Mouse (Mus musculus) liver, embryonic 11.5 days (tissue): ENCODE measurements around the gene Rccd1. TPM values are rescaled to one million over a fixed set of nuclear protein-coding genes. Genes with fewer than 3 reads are reported as not detected.

Source experiments
- ATAC-seq: fragments of 200-750 bp; cut with Nextera tagmentation; replicated peaks from 2 replicates; pipeline ENCODE4 v1.8.0; 2017; ENCODE audit warnings: moderate number of reproducible peaks, mild to moderate bottlenecking, moderate TSS enrichment, moderate library complexity; ENCODE audit not compliant: low FRiP score
- DNase-seq: peaks from one replicate; pipeline ENCODE4 v3.0.0-alpha.2; 2017; ENCODE audit warnings: low spot score
- H3K27ac ChIP-seq: fragments of 300-500 bp; sonication (generic); 2 replicates; pipeline ENCODE4 v1.5.1; 2014; ENCODE audit warnings: mild to moderate bottlenecking, low read depth, low read length, control low read depth
- H3K27me3 ChIP-seq: fragments of 300-500 bp; sonication (generic); replicated peaks from 2 replicates; pipeline ENCODE4 v1.6.1; 2014; ENCODE audit warnings: low read length, mixed read lengths; ENCODE audit not compliant: control insufficient read depth, insufficient read depth
- H3K36me3 ChIP-seq: fragments of 300-500 bp; sonication (generic); 2 replicates; pipeline ENCODE4 v1.6.1; 2014; ENCODE audit warnings: mild to moderate bottlenecking, low read length, moderate library complexity, mixed read lengths; ENCODE audit not compliant: control insufficient read depth, insufficient read depth
- H3K4me1 ChIP-seq: fragments of 300-500 bp; sonication (generic); replicated peaks from 2 replicates; pipeline ENCODE4 v1.6.1; 2014; ENCODE audit warnings: low read length, mixed read lengths; ENCODE audit not compliant: control insufficient read depth, insufficient read depth
- H3K4me2 ChIP-seq: fragments of 300-500 bp; sonication (generic); 2 replicates; pipeline ENCODE4 v1.6.1; 2014; ENCODE audit warnings: mild to moderate bottlenecking, control low read depth, moderate library complexity
- H3K4me3 ChIP-seq: fragments of 300-500 bp; sonication (generic); 2 replicates; pipeline ENCODE4 v1.5.1; 2014; ENCODE audit warnings: low read depth, low read length, control low read depth
- H3K9ac ChIP-seq: fragments of 300-500 bp; sonication (generic); 2 replicates; pipeline ENCODE4 v1.6.1; 2014; ENCODE audit warnings: low read depth, low read length, control low read depth
- H3K9me3 ChIP-seq: fragments of 300-500 bp; sonication (generic); 2 replicates; pipeline ENCODE4 v1.6.1; 2016; ENCODE audit warnings: low read length, inconsistent platforms, mixed read lengths; ENCODE audit not compliant: control insufficient read depth
- WGBS: fragments of 180-500 bp; shearing (Covaris S2); extraction: QIAGEN DNeasy Blood & Tissue Kit; methylation state at CpG from one replicate; pipeline ENCODE4 v1.1.7; 2014; 5-methylcytosine and 5-hydroxymethylcytosine counted together
- polyA plus RNA-seq: library from polyadenylated mRNA; unstranded; fragments of >200 nt; fragmentation: Nextera tagmentation; extraction: Ambion mirVana; gene quantifications from 2 replicates; pipeline ENCODE4 v1.2.1, GENCODE M21; 2014

The Rccd1 gene
- polyA plus RNA-seq, 1 experiment from 2014 or later = 11.4 TPM

GRCm38 (mm10) chr7:80269751-80270255, 54.5 kb downstream of the Rccd1 start:
- WGBS = under 1% methylated on average over 23 of the region's 23 CpGs
- DNase-seq (no peak), ATAC-seq (peak; percentile 67)
- peaks cover 12% of the 10 kb centered on the region for H3K4me1 ChIP-seq
- H3K27ac ChIP-seq = 0 out of 2 replicates have a peak overlapping the region, but pooled peaks have one; percentile 13
- peaks cover 2% of the 10 kb centered on the region; the same call in 1 of the 2 replicates for H3K9me3 ChIP-seq
- H3K36me3 ChIP-seq = peaks cover 31% of the 10 kb centered on the region
- H3K9ac ChIP-seq = peak overlapping the region; percentile 74
- H3K27me3 ChIP-seq = no peaks in the 10 kb centered on the region
- peak overlapping the region; percentile 79 for H3K4me3 ChIP-seq
- H3K4me2 ChIP-seq = peak overlapping the region; percentile 90

GRCm38 (mm10) chr7:80268897-80269750, 55.1 kb downstream of the Rccd1 start, which contains the start of gene Vps33b:
Gene Vps33b (plus strand): TSS chr7:80269649.
- Histone ChIP-seq H3K9me3 (no peaks in the 10 kb centered on the region), H3K27me3 (no peaks in the 10 kb centered on the region), H3K36me3 (peaks cover 30% of the 10 kb centered on the region), H3K4me2 (peak within 1 kb of the TSS; percentile 90), H3K4me3 (peak within 1 kb of the TSS; percentile 79), H3K4me1 (peaks cover 12% of the 10 kb centered on the region), H3K9ac (peak within 1 kb of the TSS; percentile 74), H3K27ac (peak within 1 kb of the TSS; percentile 20)
- DNase-seq = peak; percentile 93
- WGBS = 4% methylated on average over 21 of the region's 21 CpGs
- ATAC-seq = peak; percentile 91

- ATAC-seq (no peak), DNase-seq (no peak)
- Histone ChIP-seq H3K36me3 (peaks cover 20% of the 10 kb centered on the region), H3K4me1 (peaks cover 12% of the 10 kb centered on the region), H3K27ac (no peak overlapping the region), H3K27me3 (no peaks in the 10 kb centered on the region), H3K4me3 (no peak overlapping the region), H3K4me2 (no peak overlapping the region), H3K9ac (no peak overlapping the region), H3K9me3 (no peaks in the 10 kb centered on the region)
- 71% methylated on average over 1 of the region's 1 CpGs for WGBS
Measured at GRCm38 (mm10) chr7:80267764-80268163, 56.5 kb downstream of the Rccd1 start.

- ATAC-seq = no peak
Measured at GRCm38 (mm10) chr7:80264606-80265005, 59.6 kb downstream of the Rccd1 start.

GRCm38 (mm10) chr7:80261372-80261990, 62.8 kb downstream of the Rccd1 start:
- DNase-seq (no peak), ATAC-seq (peak; percentile 75)
- H3K27me3 ChIP-seq = 0 out of 2 replicates have a peak, but pooled peaks cover 3% of the 10 kb centered on the region
- peak overlapping the region; percentile 83 for H3K4me2 ChIP-seq
- 1% methylated on average over 32 of the region's 32 CpGs for WGBS
- peaks cover 14% of the 10 kb centered on the region for H3K36me3 ChIP-seq
- H3K4me3 ChIP-seq = peak overlapping the region; percentile 91
- peaks cover 11% of the 10 kb centered on the region for H3K4me1 ChIP-seq
- H3K9me3 ChIP-seq = no peaks in the 10 kb centered on the region
- peak overlapping the region; percentile 91 for H3K9ac ChIP-seq
- H3K27ac ChIP-seq = peak overlapping the region; percentile 82

More at GRCm38 (mm10) chr7:80264606-80265005, 59.6 kb downstream of the Rccd1 start:
- Histone ChIP-seq H3K4me2 (no peak overlapping the region), H3K4me3 (no peak overlapping the region), H3K27ac (no peak overlapping the region), H3K4me1 (peaks cover 18% of the 10 kb centered on the region), H3K36me3 (peaks cover 17% of the 10 kb centered on the region), H3K9me3 (no peaks in the 10 kb centered on the region), H3K27me3 (no peaks in the 10 kb centered on the region), H3K9ac (no peak overlapping the region)
- 95% methylated on average over 12 of the region's 12 CpGs for WGBS
- no peak for DNase-seq

GRCm38 (mm10) chr7:80260625-80261371, 63.5 kb downstream of the Rccd1 start, which contains the start of gene Ngrn:
Gene Ngrn (plus strand): TSS chr7:80261215.
- Histone ChIP-seq H3K27me3 (0 out of 2 replicates have a peak, but pooled peaks cover 3% of the 10 kb centered on the region), H3K36me3 (peaks cover 11% of the 10 kb centered on the region), H3K4me1 (peaks cover 11% of the 10 kb centered on the region), H3K27ac (peak within 1 kb of the TSS; percentile 82), H3K4me2 (peak within 1 kb of the TSS; percentile 83), H3K9ac (peak within 1 kb of the TSS; percentile 91), H3K9me3 (no peaks in the 10 kb centered on the region), H3K4me3 (peak within 1 kb of the TSS; percentile 91)
- peak; percentile 84 for DNase-seq
- WGBS = 22% methylated on average over 40 of the region's 40 CpGs
- peak; percentile 89 for ATAC-seq

- no peak overlapping the region for H3K9ac ChIP-seq
- ATAC-seq (no peak), DNase-seq (no peak)
- H3K4me2 ChIP-seq = no peak overlapping the region
- 0 out of 2 replicates have a peak, but pooled peaks cover 3% of the 10 kb centered on the region for H3K27me3 ChIP-seq
- H3K4me1 ChIP-seq = peaks cover 16% of the 10 kb centered on the region
- H3K9me3 ChIP-seq = no peaks in the 10 kb centered on the region
- H3K4me3 ChIP-seq = no peak overlapping the region
- WGBS = 53% methylated on average over 2 of the region's 2 CpGs
- no peaks in the 10 kb centered on the region for H3K36me3 ChIP-seq
- H3K27ac ChIP-seq = no peak overlapping the region
Measured at GRCm38 (mm10) chr7:80257706-80258105, 66.5 kb downstream of the Rccd1 start.

- 56% methylated on average over 2 of the region's 2 CpGs for WGBS
Measured at GRCm38 (mm10) chr7:80255981-80256380, 68.3 kb downstream of the Rccd1 start.

More at GRCm38 (mm10) chr7:80255981-80256380, 68.3 kb downstream of the Rccd1 start:
- DNase-seq (no peak), ATAC-seq (no peak)
- 0 out of 2 replicates have a peak, but pooled peaks cover 3% of the 10 kb centered on the region for H3K27me3 ChIP-seq
- H3K36me3 ChIP-seq = no peaks in the 10 kb centered on the region
- no peak overlapping the region for H3K4me3 ChIP-seq
- H3K27ac ChIP-seq = no peak overlapping the region
- no peak overlapping the region for H3K9ac ChIP-seq
- H3K4me1 ChIP-seq = peaks cover 10% of the 10 kb centered on the region
- no peak overlapping the region for H3K4me2 ChIP-seq
- H3K9me3 ChIP-seq = no peaks in the 10 kb centered on the region
